Mouse (Mus musculus): ENCODE measurements around the gene Apol10a.
"Not testable (repeated sequence)": the region's sequence is repeated elsewhere in the genome, so short reads cannot be mapped to it uniquely, and the experiment has no call there.

Gene Apol10a

DNA sequence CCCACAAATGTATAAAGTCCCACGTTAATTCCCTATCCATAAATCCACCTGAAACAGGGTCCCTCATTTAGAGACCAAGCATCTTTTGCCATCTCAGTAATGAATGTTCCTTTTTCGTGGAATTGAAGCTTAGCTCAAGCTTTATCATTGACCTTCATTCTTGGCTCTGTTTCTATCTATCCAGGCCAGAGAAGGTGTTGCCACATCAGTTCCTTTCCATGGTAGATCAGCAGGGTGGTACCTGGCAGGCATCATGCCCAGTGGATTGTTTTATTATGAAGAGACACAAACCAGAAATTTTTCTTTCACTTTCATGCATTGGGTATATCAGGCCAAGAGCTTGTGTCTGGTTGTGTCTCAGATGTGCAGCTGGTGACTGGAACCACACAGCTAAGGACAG, at the start of gene Apol10a:
Apol10a (plus strand) TSS at position 355 of the 400 bp plus-strand sequence.
- not testable (repeated sequence) for H3K27me3 ChIP-seq (ENCODE audit: control insufficient read depth, insufficient read depth, low read length, poor library complexity, severe bottlenecking); DNase-seq (ENCODE audit: low read depth, low spot score)

DNA sequence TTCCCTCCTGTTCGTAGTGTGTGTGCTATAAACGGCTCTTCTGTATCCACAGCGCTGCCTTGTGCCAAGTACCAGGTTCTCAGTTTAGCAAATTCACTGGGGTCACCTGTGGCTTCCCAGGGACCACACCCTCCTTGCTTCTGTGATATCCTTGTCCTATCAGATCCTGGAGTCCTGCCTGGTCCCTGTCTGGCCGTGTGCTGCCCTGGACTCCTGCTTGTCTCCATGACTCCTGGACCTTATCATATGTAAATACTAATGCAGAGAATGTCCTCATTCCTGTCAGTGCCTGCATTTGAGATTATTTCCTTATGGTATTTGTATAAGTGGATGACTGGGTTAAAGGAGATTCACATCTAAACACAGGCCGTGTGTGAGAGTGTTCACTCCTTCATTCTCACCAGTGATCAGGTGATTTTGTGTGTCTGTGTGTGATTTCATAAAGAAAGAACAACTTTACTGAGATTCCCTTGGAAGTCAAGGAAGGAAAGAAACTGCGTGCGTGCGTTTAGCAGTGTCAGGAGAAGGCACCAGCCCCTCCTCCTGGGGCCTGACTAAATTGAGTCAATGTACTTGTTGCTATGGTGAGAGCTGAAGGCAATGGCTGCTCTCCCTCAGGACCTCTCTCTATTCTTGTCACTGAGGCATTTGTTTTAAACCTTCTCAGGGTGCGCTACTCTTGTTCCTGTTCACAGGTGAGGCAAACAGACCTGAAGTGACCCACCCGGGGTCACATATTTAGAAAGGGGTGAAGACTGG, 48.0 kb upstream of the Apol10a start:
- DNase-seq (ENCODE audit: low read depth, low spot score); H3K27me3 ChIP-seq (ENCODE audit: control insufficient read depth, insufficient read depth, low read length, poor library complexity, severe bottlenecking); H3K36me3 ChIP-seq (ENCODE audit: control insufficient read depth, insufficient read depth, low read length, poor library complexity, severe bottlenecking): not testable (repeated sequence)

More for the DNA sequence above, at the start of gene Apol10a:
- H3K36me3 ChIP-seq (ENCODE audit: control insufficient read depth, insufficient read depth, low read length, poor library complexity, severe bottlenecking), result not testable (repeated sequence)

DNA sequence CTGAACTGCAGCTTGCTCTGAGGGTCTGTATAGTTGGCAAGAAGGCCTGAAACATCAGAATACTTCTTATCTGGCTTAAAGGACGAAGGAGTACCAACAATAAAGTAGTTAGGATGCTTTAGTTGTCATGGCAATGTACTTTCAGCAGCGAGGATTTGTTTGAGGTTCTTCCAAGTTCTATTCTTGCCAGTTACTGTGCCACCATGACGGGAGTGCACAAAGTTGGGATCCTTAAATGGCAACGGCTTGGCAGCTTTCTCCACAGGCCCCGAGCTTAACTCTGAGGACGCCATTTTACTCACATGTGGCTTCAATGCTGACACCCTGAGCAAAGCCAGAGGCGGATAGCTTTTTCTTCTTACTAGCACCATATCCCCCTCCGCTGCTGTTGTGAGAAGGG, 32.1 kb upstream of the Apol10a start:
- not testable (repeated sequence) for H3K36me3 ChIP-seq (ENCODE audit: control insufficient read depth, insufficient read depth, low read length, poor library complexity, severe bottlenecking); DNase-seq (ENCODE audit: low read depth, low spot score); H3K27me3 ChIP-seq (ENCODE audit: control insufficient read depth, insufficient read depth, low read length, poor library complexity, severe bottlenecking)

DNA sequence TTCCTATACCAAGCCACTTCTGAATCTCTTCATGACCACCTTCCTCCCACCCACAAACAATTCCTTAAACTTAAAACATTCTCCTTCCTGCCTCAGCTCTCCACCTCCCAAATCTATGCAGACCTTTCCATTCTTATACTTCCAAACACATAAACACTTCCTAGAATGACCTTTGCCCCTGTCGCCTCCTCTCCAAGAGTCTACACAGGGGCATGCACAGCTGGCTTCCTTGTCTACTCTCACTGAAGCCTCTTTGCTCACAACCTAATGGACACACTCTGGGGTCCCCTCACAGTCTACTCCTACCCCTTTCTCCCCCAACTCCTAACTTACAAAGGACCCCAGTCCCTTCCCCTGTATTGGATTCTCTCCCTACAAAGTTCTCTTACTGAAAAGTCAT, 31.2 kb upstream of the Apol10a start:
- DNase-seq (ENCODE audit: low read depth, low spot score); H3K27me3 ChIP-seq (ENCODE audit: control insufficient read depth, insufficient read depth, low read length, poor library complexity, severe bottlenecking); H3K36me3 ChIP-seq (ENCODE audit: control insufficient read depth, insufficient read depth, low read length, poor library complexity, severe bottlenecking): not testable (repeated sequence)

DNA sequence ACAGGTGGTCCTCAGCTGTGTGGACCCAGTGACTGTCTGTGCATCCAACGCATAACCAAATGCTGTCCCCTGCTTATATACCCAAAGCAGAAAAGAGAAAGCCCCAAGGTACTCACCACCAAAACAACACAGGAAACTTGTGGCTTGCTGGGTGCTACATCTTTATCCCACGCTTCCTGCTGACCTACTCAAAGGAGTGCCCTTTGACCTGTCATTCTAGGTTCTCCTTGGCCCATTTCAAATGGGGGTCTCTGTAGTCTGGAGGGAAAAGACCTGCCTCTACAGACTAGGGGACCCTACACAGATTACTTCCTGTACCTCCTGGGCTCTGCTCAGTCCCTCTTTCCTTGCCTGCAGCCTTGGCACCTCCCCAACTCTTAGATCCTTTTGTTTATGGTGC, 29.5 kb upstream of the Apol10a start, which contains the start of gene Apol7b:
Apol7b (minus strand) TSS at position 101 of the 400 bp plus-strand sequence.
- not testable (repeated sequence) for H3K27me3 ChIP-seq (ENCODE audit: control insufficient read depth, insufficient read depth, low read length, poor library complexity, severe bottlenecking); DNase-seq (ENCODE audit: low read depth, low spot score); H3K36me3 ChIP-seq (ENCODE audit: control insufficient read depth, insufficient read depth, low read length, poor library complexity, severe bottlenecking)

DNA sequence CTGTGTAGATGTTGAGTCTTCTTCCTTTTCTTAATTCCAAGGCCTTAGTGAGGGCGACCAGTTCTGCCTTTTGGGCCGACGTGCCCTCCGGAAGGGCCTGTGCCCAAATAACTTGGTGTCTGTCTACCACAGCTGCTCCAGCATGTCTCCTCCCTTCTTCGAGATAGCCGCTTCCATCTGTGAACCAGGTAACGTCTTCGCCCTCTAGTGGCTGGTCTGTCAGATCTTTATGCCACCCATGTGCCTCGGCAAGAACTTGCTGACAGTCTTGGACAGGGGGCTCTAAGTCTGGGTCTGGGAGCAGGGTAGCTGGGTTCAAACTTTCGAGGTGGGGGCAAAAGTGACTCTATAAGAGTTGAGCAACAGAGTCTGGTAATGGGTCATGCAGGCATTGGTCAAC, 26.9 kb upstream of the Apol10a start:
- H3K36me3 ChIP-seq (ENCODE audit: control insufficient read depth, insufficient read depth, low read length, poor library complexity, severe bottlenecking); H3K27me3 ChIP-seq (ENCODE audit: control insufficient read depth, insufficient read depth, low read length, poor library complexity, severe bottlenecking): not testable (repeated sequence)
- DNase-seq (ENCODE audit: low read depth, low spot score), result peak; percentile 0

DNA sequence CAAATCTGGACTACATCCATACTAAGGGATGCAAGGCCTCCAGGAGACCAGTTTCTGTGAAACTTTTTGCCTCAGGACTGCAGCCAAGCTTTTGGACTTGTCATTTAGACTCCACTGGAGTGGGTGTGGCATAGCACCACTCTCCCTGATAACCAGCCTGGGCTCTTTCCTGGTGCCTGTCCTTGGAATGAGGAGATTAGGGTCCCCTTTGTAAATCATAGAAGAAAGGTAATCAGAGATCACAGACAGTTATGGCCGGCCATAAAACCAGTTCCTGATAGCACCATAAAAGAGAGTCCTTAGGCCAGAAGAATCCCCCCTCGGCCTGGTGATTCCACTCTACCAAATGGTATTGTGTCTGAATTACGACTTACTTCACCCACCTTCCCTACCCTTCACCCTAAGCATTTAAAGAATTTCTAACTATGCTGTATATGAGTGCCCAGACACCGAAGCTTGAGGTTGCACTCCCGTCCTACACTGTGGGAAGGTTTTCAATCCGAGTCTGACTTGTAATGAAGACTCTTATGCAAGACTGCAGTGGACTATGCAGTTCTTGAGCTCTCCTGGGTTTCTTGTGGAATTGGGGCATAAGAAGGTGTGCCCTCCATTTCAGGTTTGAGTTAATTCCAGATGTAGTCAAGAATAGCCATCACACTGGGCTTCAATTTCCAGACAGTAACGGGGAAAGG, 2.0 kb upstream of the Apol10a start:
- not testable (repeated sequence) for H3K36me3 ChIP-seq (ENCODE audit: control insufficient read depth, insufficient read depth, low read length, poor library complexity, severe bottlenecking); DNase-seq (ENCODE audit: low read depth, low spot score); H3K27me3 ChIP-seq (ENCODE audit: control insufficient read depth, insufficient read depth, low read length, poor library complexity, severe bottlenecking)

DNA sequence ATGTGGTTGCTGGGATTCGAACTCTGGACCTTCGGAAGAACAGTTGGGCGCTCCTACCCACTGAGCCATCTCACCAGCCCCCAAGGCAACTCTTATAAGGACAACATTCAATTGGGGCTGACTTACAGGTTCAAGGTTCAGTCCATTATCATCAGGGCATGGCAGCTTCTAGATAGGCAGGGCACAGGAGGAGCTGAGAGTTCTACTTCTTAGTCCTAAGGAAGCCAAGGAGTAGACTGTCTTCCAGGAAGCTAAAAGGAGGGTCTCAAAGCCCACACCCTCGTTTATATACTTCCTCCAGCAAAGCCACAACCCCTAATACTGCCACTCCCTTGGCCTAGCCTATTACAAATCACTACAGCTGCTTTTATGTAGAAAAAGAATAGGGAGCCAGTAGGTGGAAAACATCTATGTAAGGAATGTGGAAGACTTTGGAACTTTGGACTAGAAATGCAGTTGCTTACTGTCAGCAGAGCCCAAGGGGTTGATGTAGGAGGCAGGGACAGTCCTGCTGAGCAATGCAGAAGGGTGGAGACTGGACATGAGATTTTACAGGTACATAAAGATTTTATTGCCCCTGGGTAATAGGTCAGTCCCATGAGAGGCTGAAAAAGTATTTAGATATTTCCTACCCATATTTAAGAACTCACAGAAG, 5.4 kb downstream of the Apol10a start:
- H3K36me3 ChIP-seq (ENCODE audit: control insufficient read depth, insufficient read depth, low read length, poor library complexity, severe bottlenecking), result no peaks in the 10 kb centered on the region
- no peak for DNase-seq (ENCODE audit: low read depth, low spot score)

DNA sequence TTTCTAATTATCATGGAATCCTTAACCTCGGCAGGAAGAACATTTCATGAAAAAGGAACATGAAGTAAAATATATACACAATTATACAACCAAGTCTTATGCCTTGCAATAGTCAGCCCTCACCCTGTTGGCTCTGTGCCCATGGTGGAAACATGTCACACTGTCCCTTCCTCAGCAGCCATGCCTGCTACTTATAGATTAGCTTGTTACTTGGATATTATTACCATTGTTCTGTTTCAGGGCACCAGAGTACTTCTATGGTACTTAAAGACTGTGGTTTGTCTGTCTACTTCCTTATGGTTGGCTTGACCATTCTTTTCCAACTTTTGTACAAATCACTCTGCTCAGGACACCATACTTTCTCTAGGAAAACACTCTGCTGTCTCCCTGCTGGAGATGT, 16.3 kb downstream of the Apol10a start:
- H3K36me3 ChIP-seq (ENCODE audit: control insufficient read depth, insufficient read depth, low read length, poor library complexity, severe bottlenecking); DNase-seq (ENCODE audit: low read depth, low spot score); H3K27me3 ChIP-seq (ENCODE audit: control insufficient read depth, insufficient read depth, low read length, poor library complexity, severe bottlenecking): not testable (repeated sequence)

More for the DNA sequence above, 5.4 kb downstream of the Apol10a start:
- no peaks in the 10 kb centered on the region for H3K27me3 ChIP-seq (ENCODE audit: control insufficient read depth, insufficient read depth, low read length, poor library complexity, severe bottlenecking)

DNA sequence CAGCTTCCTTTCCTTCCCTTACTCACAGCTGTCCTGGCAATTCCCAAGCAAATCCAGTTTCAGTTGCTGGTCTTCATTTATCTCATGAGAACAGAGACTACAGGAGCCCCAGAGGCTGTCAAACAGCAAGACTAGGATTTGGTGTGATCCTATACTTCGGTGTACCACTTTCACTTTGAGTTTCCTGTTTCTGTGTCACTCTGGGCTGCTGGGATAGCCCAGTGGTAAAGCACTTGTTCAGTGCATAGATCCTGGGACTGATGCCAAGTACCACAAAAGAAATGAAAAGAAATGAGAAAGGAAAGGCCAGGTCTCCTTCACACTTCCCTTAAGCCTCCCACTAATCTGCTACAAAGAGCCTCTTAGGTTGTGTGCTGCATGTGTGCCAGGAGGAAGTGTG, 17.8 kb downstream of the Apol10a start:
- H3K27me3 ChIP-seq (ENCODE audit: control insufficient read depth, insufficient read depth, low read length, poor library complexity, severe bottlenecking); DNase-seq (ENCODE audit: low read depth, low spot score); H3K36me3 ChIP-seq (ENCODE audit: control insufficient read depth, insufficient read depth, low read length, poor library complexity, severe bottlenecking): not testable (repeated sequence)

DNA sequence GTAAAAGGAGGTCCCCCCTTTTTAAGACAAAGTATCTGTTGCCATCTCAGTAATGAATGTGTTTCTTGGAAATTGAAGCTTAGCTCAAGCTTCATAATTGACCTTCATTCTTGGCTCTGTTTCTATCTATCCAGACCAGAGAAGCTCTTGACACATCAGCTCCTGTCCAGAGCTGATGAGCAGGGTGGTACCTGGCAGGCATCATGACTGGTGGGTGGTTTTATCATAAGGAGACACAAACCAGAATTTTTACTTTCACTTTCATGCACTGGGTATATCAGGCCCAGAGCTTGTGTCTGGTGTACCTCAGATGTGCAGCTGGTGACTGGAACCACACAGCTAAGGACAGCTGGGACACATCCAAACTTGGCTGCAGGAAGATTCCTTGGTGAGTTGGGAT, 31.1 kb downstream of the Apol10a start, which contains the start of gene Apol11a:
Apol11a (plus strand) TSS at position 306 of the 400 bp plus-strand sequence.
- DNase-seq (ENCODE audit: low read depth, low spot score); H3K36me3 ChIP-seq (ENCODE audit: control insufficient read depth, insufficient read depth, low read length, poor library complexity, severe bottlenecking); H3K27me3 ChIP-seq (ENCODE audit: control insufficient read depth, insufficient read depth, low read length, poor library complexity, severe bottlenecking): not testable (repeated sequence)

DNA sequence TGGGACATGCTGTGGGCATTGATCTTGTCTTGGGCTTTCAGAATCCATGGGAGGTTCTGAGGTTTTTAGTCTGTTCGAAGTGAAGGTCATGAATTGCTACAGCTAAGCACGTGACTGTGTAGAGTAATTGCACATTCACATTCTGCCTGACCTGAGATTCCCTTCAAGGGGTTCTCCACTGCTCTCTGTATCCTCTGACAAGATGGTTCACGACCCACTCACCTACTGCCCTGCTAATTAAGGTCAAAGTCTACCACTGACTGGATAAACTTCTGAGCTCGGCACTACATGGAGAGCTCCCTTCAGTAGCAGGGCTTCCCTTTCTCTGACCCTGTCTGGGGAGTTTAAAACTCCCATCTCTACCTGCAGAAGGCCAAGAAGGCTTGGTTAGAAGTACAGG, 43.7 kb downstream of the Apol10a start:
- H3K36me3 ChIP-seq (ENCODE audit: control insufficient read depth, insufficient read depth, low read length, poor library complexity, severe bottlenecking); H3K27me3 ChIP-seq (ENCODE audit: control insufficient read depth, insufficient read depth, low read length, poor library complexity, severe bottlenecking); DNase-seq (ENCODE audit: low read depth, low spot score): not testable (repeated sequence)

DNA sequence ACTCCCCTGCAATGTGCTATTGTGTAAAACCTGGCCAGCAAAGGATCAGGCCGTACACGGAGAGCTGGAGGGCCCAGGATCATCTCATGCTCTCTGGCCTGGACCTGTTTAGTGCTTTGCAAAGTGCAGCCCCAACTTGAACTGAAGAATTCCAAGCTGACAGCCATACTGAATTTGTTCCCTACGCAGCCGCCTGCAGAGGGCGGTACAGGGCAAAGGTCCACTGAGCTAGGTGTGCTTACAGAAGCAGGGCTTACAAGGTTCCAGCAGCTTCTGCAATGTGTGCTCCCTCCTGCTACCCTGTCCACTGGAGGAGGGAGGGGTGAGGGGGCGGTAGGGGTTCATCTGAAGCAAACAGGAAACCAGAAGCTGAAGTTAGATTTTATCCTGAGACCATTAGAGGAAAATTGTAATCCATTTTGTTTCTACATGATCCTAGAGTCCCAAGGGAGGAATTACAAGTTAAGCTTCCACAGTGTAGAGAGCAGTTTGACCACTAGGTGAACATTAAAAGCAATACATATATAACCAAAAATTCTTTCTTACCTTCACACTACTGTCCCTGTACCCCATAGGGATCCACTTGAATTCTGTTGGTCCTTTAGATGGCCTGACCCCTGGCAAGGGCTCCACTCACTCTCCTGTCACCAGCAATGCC, 46.5 kb downstream of the Apol10a start:
- not testable (repeated sequence) for H3K36me3 ChIP-seq (ENCODE audit: control insufficient read depth, insufficient read depth, low read length, poor library complexity, severe bottlenecking); H3K27me3 ChIP-seq (ENCODE audit: control insufficient read depth, insufficient read depth, low read length, poor library complexity, severe bottlenecking)
- peak; percentile 23 for DNase-seq (ENCODE audit: low read depth, low spot score)

DNA sequence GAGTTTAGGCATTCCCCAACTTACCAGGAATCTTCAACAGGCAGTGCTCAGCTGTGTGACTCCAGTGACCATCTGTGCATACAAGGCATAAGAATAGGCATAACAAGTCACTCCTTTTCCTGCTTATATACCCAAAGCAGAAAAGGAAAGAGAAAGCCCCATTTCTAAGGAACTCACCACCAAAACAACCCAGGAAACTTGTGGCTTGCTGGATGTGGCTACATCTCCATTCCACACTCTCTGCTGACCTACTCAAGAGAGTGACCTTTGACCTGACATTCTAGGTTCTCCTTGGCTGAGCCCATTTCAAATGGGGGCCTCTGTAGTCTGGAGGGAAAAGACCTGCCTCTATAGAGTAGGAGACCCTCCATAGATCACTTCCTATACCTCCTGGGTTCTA, 56.4 kb downstream of the Apol10a start, which contains the start of gene Apol7c:
Apol7c (minus strand) TSS at position 101 of the 400 bp plus-strand sequence.
- no peak for DNase-seq (ENCODE audit: low read depth, low spot score)
- Histone ChIP-seq H3K36me3 (ENCODE audit: control insufficient read depth, insufficient read depth, low read length, poor library complexity, severe bottlenecking) (no peaks in the 10 kb centered on the region), H3K27me3 (ENCODE audit: control insufficient read depth, insufficient read depth, low read length, poor library complexity, severe bottlenecking) (no peaks in the 10 kb centered on the region)
